Mouse (Mus musculus) spleen, adult 2 months (tissue): ENCODE measurements around the gene Glis2.

ENCODE experiments used
- CTCF ChIP-seq: fragments of 200-500 bp; IDR thresholded peaks from 2 replicates; pipeline ENCODE4 v1.5.1; 2011; ENCODE audit warnings: mild to moderate bottlenecking, inconsistent platforms; ENCODE audit not compliant: insufficient read depth, insufficient read length, insufficient replicate concordance; ENCODE audit errors: extremely low read depth
- POLR2A ChIP-seq: fragments of 200-500 bp; IDR thresholded peaks from 2 replicates; pipeline ENCODE4 v1.6.1; 2011; ENCODE audit warnings: low read depth, low read length, inconsistent platforms

DNA sequence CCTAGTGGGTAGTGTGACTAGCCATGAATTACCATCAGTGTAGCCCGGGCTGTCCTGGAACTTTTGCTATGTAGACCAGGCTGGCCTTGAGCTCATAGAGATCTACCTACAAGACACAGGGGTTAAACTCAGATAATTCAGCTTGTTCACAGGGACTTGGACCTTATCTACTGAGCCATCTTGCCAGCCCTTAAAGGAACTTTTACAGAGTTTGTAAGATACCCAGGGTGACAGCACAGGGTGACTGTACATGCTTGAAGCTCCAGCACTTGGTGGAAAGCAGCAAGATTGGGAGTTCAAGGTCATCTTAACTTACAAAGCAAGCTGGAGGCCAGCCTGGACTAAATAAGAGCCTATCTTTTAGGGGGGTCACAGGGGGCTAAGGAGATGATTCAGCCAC, 39.0 kb upstream of the Glis2 start:
- TF ChIP-seq CTCF (no peak), POLR2A (no peak)
